Mouse (Mus musculus) bone marrow, adult 2 months (tissue): Measurements from ENCODE around the gene Asrgl1.

Experiments
- CTCF ChIP-seq: fragments of 200-500 bp; IDR thresholded peaks from 2 replicates; pipeline ENCODE4 v1.5.1; 2011; ENCODE audit warnings: low read length, control low read depth; ENCODE audit not compliant: control insufficient read depth, insufficient read depth
- POLR2A ChIP-seq: fragments of 200-500 bp; IDR thresholded peaks from 2 replicates; pipeline ENCODE4 v1.6.1; 2011; ENCODE audit warnings: low read depth, mild to moderate bottlenecking, control low read depth, low read length, borderline replicate concordance; ENCODE audit not compliant: control insufficient read depth

- TF ChIP-seq CTCF (no peak), POLR2A (no peak)
Observed at GRCm38 (mm10) chr19:9095111-9095510, 40.3 kb downstream of the Asrgl1 start.
